Mouse (Mus musculus): ENCODE results near the gene Gm5741. TPM values are rescaled to one million over a fixed set of nuclear protein-coding genes. Genes with fewer than 3 reads are reported as not detected.
"Not testable (repeated sequence)": the region's sequence is repeated elsewhere in the genome, so short reads cannot be mapped to it uniquely, and the experiment has no call there.

Gene Gm5741
- total RNA-seq (2021), result not detected

- DNase-seq, result no peak
- intact Hi-C loops (cut with DNase I), result no loop called here
Measured at GRCm38 (mm10) chr8:85067982-85068381, at the start of gene Gm5741. Gene Gm5741, minus strand, starts transcription at chr8:85067982.

- intact Hi-C loops (cut with DNase I), result no loop called here
- DNase-seq, result no peak
Measured at GRCm38 (mm10) chr8:85116984-85117383, 49.2 kb upstream of the Gm5741 start.

- intact Hi-C loops (cut with DNase I), result no loop called here
Measured at GRCm38 (mm10) chr8:85115501-85115900, 47.7 kb upstream of the Gm5741 start.

GRCm38 (mm10) chr8:85113241-85113640 is 45.5 kb upstream of the Gm5741 start:
- intact Hi-C loops (cut with DNase I), result no loop called here
- DNase-seq, result no peak

More at GRCm38 (mm10) chr8:85115501-85115900, 47.7 kb upstream of the Gm5741 start:
- DNase-seq, result no peak

- DNase-seq, result no peak
- intact Hi-C loops (cut with DNase I), result no loop called here
Measured at GRCm38 (mm10) chr8:85100076-85100665, 32.4 kb upstream of the Gm5741 start.

- no peak for DNase-seq
- intact Hi-C loops (cut with DNase I), result no loop called here
Measured at GRCm38 (mm10) chr8:85096850-85097249, 29.1 kb upstream of the Gm5741 start.

- intact Hi-C loops (cut with DNase I), result no loop called here
- no peak for DNase-seq
Measured at GRCm38 (mm10) chr8:85096196-85096595, 28.4 kb upstream of the Gm5741 start.

- intact Hi-C loops (cut with DNase I), result no loop called here
- DNase-seq, result no peak
Measured at GRCm38 (mm10) chr8:85095566-85095965, 27.8 kb upstream of the Gm5741 start.

- intact Hi-C loops (cut with DNase I), result no loop called here
- no peak for DNase-seq
Measured at GRCm38 (mm10) chr8:85095051-85095450, 27.3 kb upstream of the Gm5741 start.

- DNase-seq, result no peak
- intact Hi-C loops (cut with DNase I), result no loop called here
Measured at GRCm38 (mm10) chr8:85091526-85092090, 23.8 kb upstream of the Gm5741 start.

- intact Hi-C loops (cut with DNase I), result no loop called here
- DNase-seq, result no peak
Measured at GRCm38 (mm10) chr8:85090856-85091255, 23.1 kb upstream of the Gm5741 start.

GRCm38 (mm10) chr8:85088771-85089170 is 21.0 kb upstream of the Gm5741 start:
- intact Hi-C loops (cut with DNase I), result loop anchor here (10.0 kb wide), 2 partner anchors 206 to 316 kb away; partner anchors contain the start of genes Orc6 and Vps35
- DNase-seq, result no peak

- no peak for DNase-seq
- intact Hi-C loops (cut with DNase I), result loop anchor here (10.0 kb wide), 2 partner anchors 209 to 319 kb away; partner anchors contain the start of genes Orc6 and Vps35
Measured at GRCm38 (mm10) chr8:85086238-85086637, 18.5 kb upstream of the Gm5741 start.

GRCm38 (mm10) chr8:85084633-85085032 is 16.9 kb upstream of the Gm5741 start:
- DNase-seq, result no peak
- intact Hi-C loops (cut with DNase I), result loop anchor here (10.0 kb wide), 2 partner anchors 210 to 320 kb away; partner anchors contain the start of genes Orc6 and Vps35

GRCm38 (mm10) chr8:85083108-85083813 is 15.5 kb upstream of the Gm5741 start, which contains the start of gene Man2b1:
Gene Man2b1, plus strand, starts transcription at chr8:85083270.
- peak; percentile 85 to 86 for DNase-seq
- intact Hi-C loops (cut with DNase I), result loop anchor here (10.0 kb wide), 2 partner anchors 212 to 322 kb away; partner anchors contain the start of genes Orc6 and Vps35

GRCm38 (mm10) chr8:85082169-85082568 is 14.4 kb upstream of the Gm5741 start:
- DNase-seq, result not testable (repeated sequence)
- intact Hi-C loops (cut with DNase I), result loop anchor here (10.0 kb wide), 2 partner anchors 213 to 323 kb away; partner anchors contain the start of genes Orc6 and Vps35

GRCm38 (mm10) chr8:85081216-85081555 is 13.4 kb upstream of the Gm5741 start, which contains the start of gene Wdr83:
Gene Wdr83, minus strand, starts transcription at chr8:85081306.
- peak in 1 of 2 experiments; percentile 33 for DNase-seq
- intact Hi-C loops (cut with DNase I), result loop anchor here (10.0 kb wide), 2 partner anchors 214 to 324 kb away; partner anchors contain the start of genes Orc6 and Vps35

GRCm38 (mm10) chr8:85080532-85081215 is 12.9 kb upstream of the Gm5741 start, which contains the start of gene Wdr83os:
Gene Wdr83os, plus strand, starts transcription at chr8:85080740.
- DNase-seq, result peak; percentile 64 to 76
- intact Hi-C loops (cut with DNase I), result loop anchor here (10.0 kb wide), 2 partner anchors 214 to 324 kb away; partner anchors contain the start of genes Orc6 and Vps35

GRCm38 (mm10) chr8:85080214-85080531 is 12.4 kb upstream of the Gm5741 start:
- intact Hi-C loops (cut with DNase I), result loop anchor here (10.0 kb wide), 2 partner anchors 215 to 325 kb away; partner anchors contain the start of genes Orc6 and Vps35
- DNase-seq, result peak in 1 of 2 experiments; percentile 56

GRCm38 (mm10) chr8:85076993-85077392 is 9.2 kb upstream of the Gm5741 start:
- DNase-seq, result peak; percentile 73 to 80
- intact Hi-C loops (cut with DNase I), result loop anchor here (1.0 to 2.0 kb wide), 2 partner anchors 42 to 95 kb away; no protein-coding TSS in a partner anchor

All from heart, postnatal 36 days (tissue).